Mouse (Mus musculus) bone marrow macrophage, adult 2 months (primary cell): ENCODE results near the gene Nfix.

ENCODE experiments used
- CTCF ChIP-seq: IDR thresholded peaks from 2 replicates; pipeline ENCODE4 v1.5.1; 2012; ENCODE audit warnings: low read depth, mild to moderate bottlenecking, low read length, moderate library complexity
- POLR2A ChIP-seq: IDR thresholded peaks from 2 replicates; pipeline ENCODE4 v1.6.1; 2012; ENCODE audit warnings: mild to moderate bottlenecking, low read depth, low read length, borderline replicate concordance

DNA sequence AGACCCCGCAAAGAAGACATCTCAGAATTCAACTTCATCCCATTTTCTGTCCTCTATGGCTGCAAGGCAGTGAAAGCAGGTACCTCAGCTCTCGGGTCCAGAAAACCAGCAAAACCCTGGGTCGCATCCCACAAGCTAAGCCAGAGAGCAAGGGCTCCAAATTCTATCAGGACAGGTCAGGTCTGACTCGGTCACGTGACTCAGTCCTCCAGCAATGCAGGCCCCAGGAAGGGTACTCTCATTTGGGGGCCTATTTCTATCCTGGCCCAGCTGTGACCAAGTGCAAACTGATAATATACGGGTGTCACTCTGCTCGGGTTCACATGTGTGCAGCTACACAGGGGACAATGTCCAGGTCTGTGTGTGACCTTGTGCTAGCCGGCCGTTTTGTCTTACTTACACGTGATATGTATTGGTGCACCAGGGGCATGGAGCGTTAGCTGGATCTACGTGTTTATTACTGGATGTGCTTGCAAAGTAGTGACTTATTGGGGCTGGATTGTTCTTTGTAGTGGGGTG is 7.7 kb downstream of the Nfix start:
- TF ChIP-seq CTCF (no peak), POLR2A (no peak)
